Mouse (Mus musculus): Measurements from ENCODE around the gene Dop1b. TPM values are rescaled to one million over a fixed set of nuclear protein-coding genes. Genes with fewer than 3 reads are reported as not detected.
A peak's percentile ranks its signal among the peaks of the same experiment; 100 is the strongest.

Gene Dop1b
- total and polyA plus RNA-seq, 2 experiments: 12.1 to 30.3 TPM

GRCm38 (mm10) chr16:93715826-93716225 lies 4.1 kb downstream of the Dop1b start:
- peaks cover 33% of the 10 kb centered on the region for H3K4me1 ChIP-seq (ENCODE audit: control insufficient read depth, insufficient read depth, low read length)
- no peak overlapping the region for H3K9ac ChIP-seq (ENCODE audit: low read depth, low read length)
- H3K36me3 ChIP-seq (ENCODE audit: control insufficient read depth, insufficient read depth, low read length): no peaks in the 10 kb centered on the region
- peak; percentile 94 for DNase-seq (ENCODE audit: extremely low read depth, low read depth, low spot score)
- H3K27ac ChIP-seq (replicated peaks; ENCODE audit: insufficient read depth, low read depth, low read length): peak overlapping the region; percentile 43; the same call in 1 of the 2 replicates
- WGBS: 24% methylated on average over 6 of the region's 6 CpGs
- no peaks in the 10 kb centered on the region for H3K27me3 ChIP-seq (ENCODE audit: control insufficient read depth, insufficient read depth, low read length)
- H3K4me3 ChIP-seq (ENCODE audit: insufficient read depth, low read depth, low read length): peak overlapping the region; percentile 27; the same call in 1 of the 2 replicates
- peaks cover 20% of the 10 kb centered on the region; the same call in 1 of the 2 replicates for H3K79me2 ChIP-seq (ENCODE audit: control insufficient read depth, insufficient read depth, low read length)
- TF ChIP-seq CTCF (IDR thresholded peaks at IDR 0.05; ENCODE audit: low read depth, low read length): no peak
- no peak for TF ChIP-seq POLR2A (IDR thresholded peaks at IDR 0.05; ENCODE audit: extremely low read depth, insufficient read depth, low read length)

- H3K9ac ChIP-seq (ENCODE audit: low read depth, low read length): no peak overlapping the region
- no peaks in the 10 kb centered on the region for H3K27me3 ChIP-seq (ENCODE audit: control insufficient read depth, insufficient read depth, low read length)
- peaks cover 17% of the 10 kb centered on the region; the same call in 1 of the 2 replicates for H3K79me2 ChIP-seq (ENCODE audit: control insufficient read depth, insufficient read depth, low read length)
- H3K27ac ChIP-seq (replicated peaks; ENCODE audit: insufficient read depth, low read depth, low read length): peak overlapping the region; percentile 26; the same call in 1 of the 2 replicates
- WGBS: 6% methylated on average over 5 of the region's 5 CpGs
- H3K36me3 ChIP-seq (ENCODE audit: control insufficient read depth, insufficient read depth, low read length): no peaks in the 10 kb centered on the region
- DNase-seq (ENCODE audit: extremely low read depth, low read depth, low spot score): peak; percentile 94
- H3K4me3 ChIP-seq (ENCODE audit: insufficient read depth, low read depth, low read length): no peak overlapping the region
- H3K4me1 ChIP-seq (ENCODE audit: control insufficient read depth, insufficient read depth, low read length): peaks cover 43% of the 10 kb centered on the region
- no peak for TF ChIP-seq POLR2A (IDR thresholded peaks at IDR 0.05; ENCODE audit: extremely low read depth, insufficient read depth, low read length)
Observed at GRCm38 (mm10) chr16:93717299-93717703, 5.6 kb downstream of the Dop1b start.

GRCm38 (mm10) chr16:93721771-93722170 lies 10.1 kb downstream of the Dop1b start:
- H3K36me3 ChIP-seq (ENCODE audit: control insufficient read depth, insufficient read depth, low read length): no peaks in the 10 kb centered on the region
- H3K9ac ChIP-seq (ENCODE audit: low read depth, low read length): no peak overlapping the region
- H3K27ac ChIP-seq (replicated peaks; ENCODE audit: insufficient read depth, low read depth, low read length): 0 out of 2 replicates have a peak overlapping the region, but pooled peaks have one; percentile 32
- H3K79me2 ChIP-seq (ENCODE audit: control insufficient read depth, insufficient read depth, low read length): peaks cover 21% of the 10 kb centered on the region; the same call in 1 of the 2 replicates
- H3K4me1 ChIP-seq (ENCODE audit: control insufficient read depth, insufficient read depth, low read length): peaks cover 34% of the 10 kb centered on the region
- TF ChIP-seq POLR2A (IDR thresholded peaks at IDR 0.05; ENCODE audit: extremely low read depth, insufficient read depth, low read length) (no peak), CTCF (IDR thresholded peaks at IDR 0.05; ENCODE audit: low read depth, low read length) (no peak)
- peak; percentile 89 for DNase-seq (ENCODE audit: extremely low read depth, low read depth, low spot score)
- H3K27me3 ChIP-seq (ENCODE audit: control insufficient read depth, insufficient read depth, low read length): no peaks in the 10 kb centered on the region
- 12% methylated on average over 5 of the region's 5 CpGs for WGBS
- H3K4me3 ChIP-seq (ENCODE audit: insufficient read depth, low read depth, low read length): no peak overlapping the region

GRCm38 (mm10) chr16:93722476-93722875 lies 10.8 kb downstream of the Dop1b start:
- Histone ChIP-seq H3K36me3 (ENCODE audit: control insufficient read depth, insufficient read depth, low read length) (no peaks in the 10 kb centered on the region), H3K27me3 (ENCODE audit: control insufficient read depth, insufficient read depth, low read length) (no peaks in the 10 kb centered on the region), H3K4me3 (ENCODE audit: insufficient read depth, low read depth, low read length) (no peak overlapping the region), H3K4me1 (ENCODE audit: control insufficient read depth, insufficient read depth, low read length) (peaks cover 32% of the 10 kb centered on the region), H3K79me2 (ENCODE audit: control insufficient read depth, insufficient read depth, low read length) (peaks cover 24% of the 10 kb centered on the region; the same call in 1 of the 2 replicates), H3K27ac (replicated peaks; ENCODE audit: insufficient read depth, low read depth, low read length) (no peak overlapping the region), H3K9ac (ENCODE audit: low read depth, low read length) (no peak overlapping the region)
- WGBS: 37% methylated on average over 2 of the region's 2 CpGs
- DNase-seq (ENCODE audit: extremely low read depth, low read depth, low spot score): peak; percentile 48
- TF ChIP-seq CTCF (IDR thresholded peaks at IDR 0.05; ENCODE audit: low read depth, low read length) (no peak), POLR2A (IDR thresholded peaks at IDR 0.05; ENCODE audit: extremely low read depth, insufficient read depth, low read length) (no peak)

GRCm38 (mm10) chr16:93725417-93726144 lies 13.9 kb downstream of the Dop1b start:
- Histone ChIP-seq H3K36me3 (ENCODE audit: control insufficient read depth, insufficient read depth, low read length) (no peaks in the 10 kb centered on the region), H3K4me1 (ENCODE audit: control insufficient read depth, insufficient read depth, low read length) (peaks cover 53% of the 10 kb centered on the region), H3K27ac (replicated peaks; ENCODE audit: insufficient read depth, low read depth, low read length) (peak overlapping the region; percentile 86), H3K4me3 (ENCODE audit: insufficient read depth, low read depth, low read length) (no peak overlapping the region), H3K9ac (ENCODE audit: low read depth, low read length) (no peak overlapping the region), H3K27me3 (ENCODE audit: control insufficient read depth, insufficient read depth, low read length) (no peaks in the 10 kb centered on the region), H3K79me2 (ENCODE audit: control insufficient read depth, insufficient read depth, low read length) (peaks cover 21% of the 10 kb centered on the region; the same call in 1 of the 2 replicates)
- TF ChIP-seq POLR2A (IDR thresholded peaks at IDR 0.05; ENCODE audit: extremely low read depth, insufficient read depth, low read length) (no peak), CTCF (IDR thresholded peaks at IDR 0.05; ENCODE audit: low read depth, low read length) (no peak)
- DNase-seq (ENCODE audit: extremely low read depth, low read depth, low spot score): peak; percentile 99
- 20% methylated on average over 8 of the region's 8 CpGs for WGBS

- peaks cover 52% of the 10 kb centered on the region for H3K4me1 ChIP-seq (ENCODE audit: control insufficient read depth, insufficient read depth, low read length)
Observed at GRCm38 (mm10) chr16:93726186-93726585, 14.5 kb downstream of the Dop1b start.

More at GRCm38 (mm10) chr16:93726186-93726585, 14.5 kb downstream of the Dop1b start:
- Histone ChIP-seq H3K27ac (replicated peaks; ENCODE audit: insufficient read depth, low read depth, low read length) (peak overlapping the region; percentile 86), H3K27me3 (ENCODE audit: control insufficient read depth, insufficient read depth, low read length) (no peaks in the 10 kb centered on the region), H3K9ac (ENCODE audit: low read depth, low read length) (no peak overlapping the region), H3K4me3 (ENCODE audit: insufficient read depth, low read depth, low read length) (no peak overlapping the region), H3K79me2 (ENCODE audit: control insufficient read depth, insufficient read depth, low read length) (peaks cover 21% of the 10 kb centered on the region; the same call in 1 of the 2 replicates), H3K36me3 (ENCODE audit: control insufficient read depth, insufficient read depth, low read length) (no peaks in the 10 kb centered on the region)
- whole genome bisulfite sequencing: 30% methylated on average over 4 of the region's 4 CpGs
- peak; percentile 98 for DNase-seq (ENCODE audit: extremely low read depth, low read depth, low spot score)
- TF ChIP-seq POLR2A (IDR thresholded peaks at IDR 0.05; ENCODE audit: extremely low read depth, insufficient read depth, low read length): no peak
- no peak for TF ChIP-seq CTCF (IDR thresholded peaks at IDR 0.05; ENCODE audit: low read depth, low read length)
